8 mouse cellular contexts compared by ENCODE assay signal in the genomic region with DNA sequence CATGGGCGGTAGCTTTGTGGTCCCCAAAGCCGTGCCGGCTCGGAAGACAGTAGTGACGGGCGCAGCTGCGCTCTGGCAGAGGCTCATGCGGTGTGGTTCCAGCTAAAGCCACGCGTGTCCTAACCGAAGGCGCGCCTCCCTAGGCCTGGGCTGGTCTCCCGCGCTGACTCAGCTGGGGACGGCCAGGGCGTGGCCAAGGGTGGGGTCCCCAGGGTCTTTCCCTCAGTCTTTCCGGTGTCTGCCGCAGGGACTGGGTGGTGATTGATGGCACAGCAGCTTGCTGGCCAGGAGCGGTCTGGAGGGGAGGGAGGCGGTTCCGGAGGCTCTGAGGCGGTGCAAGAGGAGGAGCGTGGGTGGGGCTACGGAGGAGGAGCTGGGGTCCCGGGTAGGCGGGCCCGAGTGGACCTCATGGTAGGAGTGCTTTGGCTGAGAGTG. TPM values are rescaled to one million over a fixed set of nuclear protein-coding genes. Genes with fewer than 3 reads are reported as not detected.
A peak's percentile ranks its signal among the peaks of the same experiment; 100 is the strongest.
DNase-seq lines count a peak whose midpoint lies in the region; ATAC-seq and TF ChIP-seq lines count a peak whose summit lies in the region.

No protein-coding gene starts in this region.

- peak overlapping the region; percentile 60 for H3K4me3 ChIP-seq in erythroblast, embryonic 14.5 days (replicated peaks)
- H3K4me3 ChIP-seq in heart, embryonic 13.5 days: peak overlapping the region; percentile 67
- peak overlapping the region; percentile 54 for H3K4me3 ChIP-seq in kidney, postnatal 0 days (replicated peaks; ENCODE audit: low read depth, low read length)
- H3K4me3 ChIP-seq in liver, embryonic 14.5 days (ENCODE audit: insufficient read depth in 1 of 2, low read depth in 2 of 2, low read length in 2 of 2): peak overlapping the region; percentile 58 to 66
- peak overlapping the region; percentile 68 for H3K4me3 ChIP-seq in stomach, embryonic 16.5 days (replicated peaks; ENCODE audit: low read length)

- H3K9me3 ChIP-seq in erythroblast, embryonic 14.5 days (ENCODE audit: control insufficient read depth, low read length): no peaks in the 10 kb centered on the region
- H3K9me3 ChIP-seq in heart, embryonic 13.5 days: no peaks in the 10 kb centered on the region
- H3K9me3 ChIP-seq in kidney, postnatal 0 days (replicated peaks; ENCODE audit: low read length): no peaks in the 10 kb centered on the region
- H3K9me3 ChIP-seq in liver, embryonic 14.5 days (ENCODE audit: control insufficient read depth, low read length): no peaks in the 10 kb centered on the region
- no peaks in the 10 kb centered on the region for H3K9me3 ChIP-seq in stomach, embryonic 16.5 days (replicated peaks; ENCODE audit: control insufficient read depth, low read length)

- TF ChIP-seq EP300 in liver, embryonic 14.5 days (IDR thresholded peaks at IDR 0.05; ENCODE audit: low read depth): no peak

- no peak for TF ChIP-seq CTCF in kidney, postnatal 0 days (IDR thresholded peaks at IDR 0.05; ENCODE audit: low read depth)
- TF ChIP-seq CTCF in liver, embryonic 14.5 days (IDR thresholded peaks at IDR 0.05; ENCODE audit: low read depth): no peak

- ATAC-seq in heart, embryonic 13.5 days (ENCODE audit: extremely low read depth, insufficient number of reproducible peaks, low FRiP score, low TSS enrichment): peak; percentile 87
- ATAC-seq in kidney, postnatal 0 days (replicated peaks; ENCODE audit: low FRiP score, low read depth): peak; percentile 93
- ATAC-seq in liver, embryonic 14.5 days (ENCODE audit: insufficient read depth): peak; percentile 88
- peak; percentile 96 for ATAC-seq in stomach, embryonic 16.5 days (ENCODE audit: insufficient read depth, low FRiP score)

- peak; percentile 95 to 97 for DNase-seq in B cell, adult 2 months
- DNase-seq in adrenal gland, postnatal 4 days (ENCODE audit: low spot score in 2 of 2): peak; percentile 85
- DNase-seq in kidney, postnatal 0 days (ENCODE audit: low spot score): peak; percentile 97
- DNase-seq in liver, embryonic 14.5 days (ENCODE audit: low read depth in 3 of 3, low spot score in 3 of 3): peak; percentile 62 to 71 (median 68)
- DNase-seq in neural tube, embryonic 10.5 days (ENCODE audit: extremely low spot score, low spot score): peak; percentile 88

- H3K4me1 ChIP-seq in erythroblast, embryonic 14.5 days (ENCODE audit: control insufficient read depth): peaks cover 17% of the 10 kb centered on the region
- peaks cover 88% of the 10 kb centered on the region for H3K4me1 ChIP-seq in heart, embryonic 13.5 days
- H3K4me1 ChIP-seq in kidney, postnatal 0 days (replicated peaks; ENCODE audit: insufficient read depth, low read length): peaks cover 28% of the 10 kb centered on the region
- peaks cover 0 to 25% of the 10 kb centered on the region in 2 experiments; a peak in 2 of 4 replicates for H3K4me1 ChIP-seq in liver, embryonic 14.5 days (replicated peaks; ENCODE audit: control insufficient read depth in 2 of 2, insufficient read depth in 2 of 2, low read length in 1 of 2)
- peaks cover 48% of the 10 kb centered on the region for H3K4me1 ChIP-seq in stomach, embryonic 16.5 days (ENCODE audit: control insufficient read depth, insufficient read depth, low read length)

- H3K36me3 ChIP-seq in erythroblast, embryonic 14.5 days (ENCODE audit: control insufficient read depth): no peaks in the 10 kb centered on the region
- no peaks in the 10 kb centered on the region for H3K36me3 ChIP-seq in heart, embryonic 13.5 days
- H3K36me3 ChIP-seq in kidney, postnatal 0 days (ENCODE audit: insufficient read depth, low read length): no peaks in the 10 kb centered on the region
- no peaks in the 10 kb centered on the region for H3K36me3 ChIP-seq in liver, embryonic 14.5 days (replicated peaks; ENCODE audit: control insufficient read depth, insufficient read depth, low read depth)
- no peaks in the 10 kb centered on the region for H3K36me3 ChIP-seq in stomach, embryonic 16.5 days (ENCODE audit: control insufficient read depth, insufficient read depth, low read length)

- H3K27ac ChIP-seq in heart, embryonic 13.5 days (replicated peaks): peak overlapping the region; percentile 97
- H3K27ac ChIP-seq in kidney, postnatal 0 days: peak overlapping the region; percentile 94
- no peak overlapping the region for H3K27ac ChIP-seq in liver, embryonic 14.5 days
- peak overlapping the region; percentile 93 for H3K27ac ChIP-seq in stomach, embryonic 16.5 days (ENCODE audit: low read length)

- H3K9ac ChIP-seq in heart, embryonic 13.5 days: peak overlapping the region; percentile 88
- H3K9ac ChIP-seq in kidney, postnatal 0 days (ENCODE audit: low read depth, low read length): peak overlapping the region; percentile 75
- H3K9ac ChIP-seq in liver, embryonic 14.5 days (replicated peaks): no peak overlapping the region
- H3K9ac ChIP-seq in stomach, embryonic 16.5 days (ENCODE audit: low read length): peak overlapping the region; percentile 79

- WGBS in heart, embryonic 13.5 days: under 1% methylated on average over 28 of the region's 28 CpGs
- WGBS in kidney, postnatal 0 days: under 1% methylated on average over 28 of the region's 28 CpGs
- WGBS in liver, embryonic 14.5 days (ENCODE audit: insufficient replicate concordance): under 1% methylated on average over 28 of the region's 28 CpGs
- WGBS in stomach, embryonic 16.5 days: under 1% methylated on average over 28 of the region's 28 CpGs

- peak overlapping the region; percentile 81 for H3K4me2 ChIP-seq in heart, embryonic 13.5 days
- H3K4me2 ChIP-seq in kidney, postnatal 0 days (ENCODE audit: low read length): peak overlapping the region; percentile 80
- peak overlapping the region; percentile 64 for H3K4me2 ChIP-seq in liver, embryonic 14.5 days (ENCODE audit: low read depth)
- peak overlapping the region; percentile 69 for H3K4me2 ChIP-seq in stomach, embryonic 16.5 days (ENCODE audit: low read depth, low read length)

- peaks cover 32% of the 10 kb centered on the region for H3K27me3 ChIP-seq in erythroblast, embryonic 14.5 days (ENCODE audit: control insufficient read depth)
- H3K27me3 ChIP-seq in heart, embryonic 13.5 days (replicated peaks): no peaks in the 10 kb centered on the region
- H3K27me3 ChIP-seq in kidney, postnatal 0 days (ENCODE audit: insufficient read depth, low read length): no peaks in the 10 kb centered on the region
- no peaks in the 10 kb centered on the region; the same call in none of the 2 replicates for H3K27me3 ChIP-seq in liver, embryonic 14.5 days (ENCODE audit: control insufficient read depth, insufficient read depth, low read length)
- H3K27me3 ChIP-seq in stomach, embryonic 16.5 days (ENCODE audit: control insufficient read depth, insufficient read depth, low read length): no peaks in the 10 kb centered on the region

RNA-seq across cellular contexts. Expression of gene Lrrfip1, which starts 54.2 kb away (rescaled TPM):
- 10 to 100 TPM; 54.7 to 56.7 TPM for total RNA-seq in adrenal gland, postnatal 4 days (2021)
- polyA plus RNA-seq in erythroblast, embryonic 14.5 days (2012): 0.03 TPM in 2 replicates
- polyA plus RNA-seq in heart, embryonic 13.5 days (2015; fragmentation: Nextera tagmentation; extraction: Ambion mirVana): 122 and 137 TPM in 2 replicates
- polyA plus RNA-seq in kidney, postnatal 0 days (2015; fragmentation: Nextera tagmentation; extraction: Ambion mirVana): 46.3 and 56.9 TPM in 2 replicates
- 4.6 and 9.4 TPM in 2 replicates for polyA plus RNA-seq in liver, embryonic 14.5 days (2012; rRNA removed)
- 10.0 and 12.5 TPM in 2 replicates for polyA plus RNA-seq in liver, embryonic 14.5 days (2014; fragmentation: Nextera tagmentation; extraction: Ambion mirVana)
- polyA plus RNA-seq in stomach, embryonic 16.5 days (2015; fragmentation: Nextera tagmentation; extraction: Ambion mirVana): 85.4 and 88.0 TPM in 2 replicates
